Mouse (Mus musculus): Measurements from ENCODE around the gene Tnfrsf1a.
A peak's percentile ranks its signal among the peaks of the same experiment; 100 is the strongest.

Tnfrsf1a gene

GRCm38 (mm10) chr6:125354352-125355151 is 5.4 kb downstream of the Tnfrsf1a start:
- DNase-seq (ENCODE audit: low spot score) = peak; percentile 57

DNA sequence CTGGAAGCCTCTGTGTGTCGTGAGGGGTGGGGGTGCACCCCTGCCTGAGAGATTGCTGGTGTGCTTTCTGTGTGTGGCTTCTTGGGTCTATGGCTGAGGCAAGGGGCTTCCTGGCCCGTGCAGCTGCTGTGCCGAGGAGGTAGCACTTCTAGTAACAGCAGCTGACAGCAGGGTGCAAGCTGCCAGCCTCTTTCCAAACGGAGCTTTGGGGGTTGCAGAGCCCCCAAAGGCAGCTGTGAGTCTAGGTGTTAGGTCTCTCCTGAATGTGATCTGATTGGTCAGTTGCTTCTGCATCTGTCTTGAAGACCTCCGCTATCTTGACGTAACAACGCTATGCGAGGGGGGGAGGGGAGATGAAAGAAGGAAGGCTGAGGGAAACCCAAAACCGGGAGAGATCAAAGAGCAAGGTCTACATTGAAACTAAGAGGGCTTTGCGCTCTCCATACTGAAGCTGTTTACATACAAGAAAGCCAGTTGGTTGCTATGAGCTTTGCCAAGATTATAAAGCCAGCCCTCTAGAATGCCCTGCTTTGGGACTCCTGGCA is 6.1 kb downstream of the Tnfrsf1a start:
- DNase-seq (ENCODE audit: low spot score) = no peak

GRCm38 (mm10) chr6:125356264-125356663 is 7.1 kb downstream of the Tnfrsf1a start:
- DNase-seq (ENCODE audit: low spot score) = no peak

GRCm38 (mm10) chr6:125357334-125357733 is 8.2 kb downstream of the Tnfrsf1a start:
- DNase-seq (ENCODE audit: low spot score) = no peak

GRCm38 (mm10) chr6:125359999-125360398 is 10.8 kb downstream of the Tnfrsf1a start:
- no peak for DNase-seq (ENCODE audit: low spot score)

GRCm38 (mm10) chr6:125360846-125361245 is 11.7 kb downstream of the Tnfrsf1a start:
- no peak for DNase-seq (ENCODE audit: low spot score)

DNA sequence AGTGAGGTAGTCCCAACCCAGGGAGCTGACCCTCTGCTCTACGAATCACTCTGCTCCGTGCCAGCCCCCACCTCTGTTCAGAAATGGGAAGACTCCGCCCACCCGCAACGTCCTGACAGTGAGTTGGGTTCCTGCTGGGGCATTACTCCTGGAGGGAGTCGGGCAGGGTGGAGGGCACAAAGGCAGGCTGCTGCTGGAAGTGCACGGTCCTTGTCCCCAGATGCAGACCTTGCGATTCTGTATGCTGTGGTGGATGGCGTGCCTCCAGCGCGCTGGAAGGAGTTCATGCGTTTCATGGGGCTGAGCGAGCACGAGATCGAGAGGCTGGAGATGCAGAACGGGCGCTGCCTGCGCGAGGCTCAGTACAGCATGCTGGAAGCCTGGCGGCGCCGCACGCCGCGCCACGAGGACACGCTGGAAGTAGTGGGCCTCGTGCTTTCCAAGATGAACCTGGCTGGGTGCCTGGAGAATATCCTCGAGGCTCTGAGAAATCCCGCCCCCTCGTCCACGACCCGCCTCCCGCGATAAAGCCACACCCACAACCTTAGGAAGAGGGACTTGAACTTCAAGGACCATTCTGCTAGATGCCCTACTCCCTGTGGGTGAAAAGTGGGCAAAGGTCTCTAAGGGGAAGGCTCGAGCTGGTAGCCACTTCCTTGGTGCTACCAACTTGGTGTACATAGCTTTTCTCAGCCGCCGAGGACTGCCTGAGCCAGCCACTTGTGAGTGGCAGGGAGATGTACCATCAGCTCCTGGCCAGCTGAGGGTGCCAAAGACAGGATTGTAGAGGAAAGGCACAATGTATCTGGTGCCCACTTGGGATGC is 12.5 kb downstream of the Tnfrsf1a start:
- DNase-seq (ENCODE audit: low spot score) = no peak

DNA sequence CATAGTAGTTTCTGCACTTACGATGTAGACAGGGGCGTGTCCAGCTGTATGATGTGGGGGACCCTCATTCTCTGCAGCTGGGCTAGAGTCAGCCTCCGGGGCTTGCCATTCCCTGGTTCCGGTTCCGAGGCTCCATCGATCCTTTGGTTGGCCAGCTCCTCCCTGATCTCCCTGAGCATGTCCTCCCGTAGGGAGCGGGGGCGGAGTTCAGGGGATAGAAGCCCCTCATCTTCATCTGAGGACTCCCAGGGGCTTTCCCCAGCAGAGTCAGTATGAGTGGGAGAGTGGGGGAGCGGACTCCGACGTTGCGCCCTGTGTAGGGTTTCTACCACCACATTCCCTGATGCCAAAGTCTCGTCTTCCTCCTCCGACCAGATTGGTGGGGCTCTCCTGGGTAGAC is 13.9 kb downstream of the Tnfrsf1a start:
- DNase-seq (ENCODE audit: low spot score) = no peak

- no peak for DNase-seq (ENCODE audit: low spot score)
Observed at GRCm38 (mm10) chr6:125363451-125364242, 14.5 kb downstream of the Tnfrsf1a start.

DNA sequence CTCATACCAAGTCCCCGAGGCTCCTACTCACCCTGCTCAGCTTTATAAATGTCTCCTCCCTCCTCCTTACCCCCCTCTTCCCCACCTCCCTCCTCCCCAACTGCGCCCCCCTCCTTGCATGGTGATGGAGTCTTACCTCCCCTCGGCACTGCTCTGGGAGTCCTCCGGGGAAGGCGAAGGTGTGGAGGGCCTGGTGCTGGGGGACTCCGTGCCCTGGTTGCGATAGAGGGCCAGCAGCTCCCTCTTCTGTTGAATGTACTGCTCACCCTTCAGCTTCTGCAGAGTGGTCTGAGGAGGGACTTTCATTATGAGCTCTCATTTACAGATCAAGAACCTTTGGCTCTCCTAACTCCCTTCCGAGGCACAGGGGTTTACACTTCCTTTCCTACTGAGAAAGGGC is 15.3 kb downstream of the Tnfrsf1a start:
- DNase-seq (ENCODE audit: low spot score) = no peak

DNA sequence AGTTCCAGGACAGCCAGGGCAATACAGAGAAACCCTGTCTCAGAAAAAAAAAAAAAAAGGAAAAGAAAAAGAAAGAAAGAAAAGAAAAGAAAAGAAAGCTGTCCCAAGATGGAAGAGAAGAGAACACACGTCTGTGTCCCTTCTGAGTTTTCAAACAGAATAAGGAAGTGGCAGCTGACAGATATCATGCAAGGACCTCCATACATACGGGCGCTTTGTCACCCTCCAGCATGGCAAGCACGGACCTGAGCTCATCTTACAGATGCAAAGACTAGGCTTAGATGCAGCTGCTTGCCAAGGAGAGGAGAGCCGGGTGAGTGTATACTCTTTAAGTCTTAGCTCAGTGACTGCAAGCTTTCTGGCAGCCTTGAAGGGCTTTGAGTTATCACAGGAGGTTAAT is 16.4 kb downstream of the Tnfrsf1a start:
- DNase-seq (ENCODE audit: low spot score) = no peak

DNA sequence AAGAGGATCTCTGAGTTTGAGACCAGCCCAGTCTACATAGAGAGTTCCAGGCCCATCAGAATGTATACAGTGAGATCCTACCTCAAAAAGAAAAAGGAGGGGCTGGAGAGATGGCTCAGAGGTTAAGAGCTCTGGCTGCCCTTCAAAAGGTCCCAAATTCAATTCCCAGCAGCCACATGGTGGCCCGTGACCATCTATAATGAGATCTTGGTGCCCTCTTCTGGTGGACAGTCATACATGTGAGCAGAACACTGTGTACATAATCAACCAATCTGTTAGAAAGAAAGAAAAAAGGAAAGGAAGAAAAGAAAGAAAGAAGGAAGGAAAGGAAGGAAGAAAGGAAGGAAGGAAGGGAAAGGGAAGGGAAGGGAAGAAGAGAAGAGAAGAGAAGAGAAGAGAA is 17.0 kb downstream of the Tnfrsf1a start:
- DNase-seq (ENCODE audit: low spot score) = no peak

DNA sequence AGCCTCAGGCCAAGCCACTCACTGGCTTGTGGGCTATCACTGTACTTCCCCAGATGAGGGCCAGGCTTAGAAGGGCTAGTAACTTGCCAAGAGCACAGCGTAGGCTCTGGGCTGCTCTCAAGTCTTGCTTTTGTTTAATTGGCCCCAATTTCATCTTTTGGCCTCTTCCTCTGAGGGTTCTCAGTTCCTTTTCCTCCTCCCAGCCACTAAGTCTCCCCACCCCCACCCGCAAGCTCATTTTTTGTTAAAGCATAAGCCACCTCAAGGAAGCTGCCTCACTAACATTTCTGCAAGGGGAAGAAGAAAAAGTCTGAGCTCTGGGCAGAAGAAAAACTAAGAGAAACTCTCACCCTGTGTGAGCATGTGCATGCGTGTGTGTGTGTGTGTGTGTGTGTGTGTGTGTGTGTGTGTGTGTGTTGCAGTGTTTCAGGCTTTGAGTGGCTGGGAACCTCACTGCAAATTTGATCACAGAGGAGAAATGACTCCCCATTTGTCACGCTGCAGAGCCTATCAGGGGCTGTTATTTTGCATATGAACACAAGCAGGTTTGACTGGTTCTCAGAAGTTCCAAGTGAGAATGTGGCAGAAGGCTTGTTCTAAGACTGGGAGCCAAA is 18.7 kb downstream of the Tnfrsf1a start:
- DNase-seq (ENCODE audit: low spot score) = no peak

- no peak for DNase-seq (ENCODE audit: low spot score)
Observed at GRCm38 (mm10) chr6:125377042-125377441, 27.9 kb downstream of the Tnfrsf1a start.

DNA sequence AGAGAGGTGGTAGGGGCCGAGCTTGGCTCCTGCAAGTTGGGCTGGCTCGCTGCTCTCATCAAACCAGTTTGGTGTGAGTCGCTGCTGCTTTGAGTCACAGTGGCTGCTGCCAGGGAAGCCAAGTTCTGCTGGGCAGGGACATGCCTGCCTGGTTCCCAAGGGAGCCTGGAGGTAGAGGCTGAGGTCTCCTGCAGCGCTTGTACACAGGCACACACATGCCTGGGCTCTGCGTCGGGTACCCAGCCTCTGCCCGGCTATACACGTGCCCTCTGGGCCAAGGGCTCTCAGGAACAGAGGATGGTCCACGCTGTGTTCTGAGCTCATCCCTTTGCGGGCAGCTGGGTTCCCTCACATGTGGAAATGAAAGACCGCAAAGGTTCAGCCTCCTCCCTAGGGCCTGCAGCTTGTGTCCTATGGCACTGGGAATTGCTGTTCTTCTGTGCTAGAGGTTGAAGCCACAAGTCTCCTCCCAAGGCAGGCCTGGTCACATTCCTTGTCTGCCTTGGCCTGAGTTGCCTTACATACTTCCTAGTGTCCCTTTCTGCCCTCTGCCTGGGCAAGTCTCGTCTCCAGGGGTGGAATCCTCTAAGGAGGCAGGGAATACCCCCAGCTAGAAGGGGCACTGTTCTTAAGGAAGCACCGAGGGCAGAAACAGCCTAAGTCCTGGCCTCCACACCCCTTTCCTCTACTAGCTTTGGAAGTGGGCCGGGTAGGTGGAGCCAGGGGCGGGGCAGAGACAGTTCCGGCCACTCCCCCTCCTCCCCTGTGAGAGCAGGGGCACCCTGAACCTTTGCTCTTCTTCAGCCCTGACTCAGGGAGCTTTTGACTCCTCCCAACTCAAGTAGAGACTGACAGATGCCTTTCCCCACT is 28.7 kb downstream of the Tnfrsf1a start:
- peak; percentile 48 for DNase-seq (ENCODE audit: low spot score)

- no peak for DNase-seq (ENCODE audit: low spot score)
Observed at GRCm38 (mm10) chr6:125378621-125379020, 29.5 kb downstream of the Tnfrsf1a start.

DNA sequence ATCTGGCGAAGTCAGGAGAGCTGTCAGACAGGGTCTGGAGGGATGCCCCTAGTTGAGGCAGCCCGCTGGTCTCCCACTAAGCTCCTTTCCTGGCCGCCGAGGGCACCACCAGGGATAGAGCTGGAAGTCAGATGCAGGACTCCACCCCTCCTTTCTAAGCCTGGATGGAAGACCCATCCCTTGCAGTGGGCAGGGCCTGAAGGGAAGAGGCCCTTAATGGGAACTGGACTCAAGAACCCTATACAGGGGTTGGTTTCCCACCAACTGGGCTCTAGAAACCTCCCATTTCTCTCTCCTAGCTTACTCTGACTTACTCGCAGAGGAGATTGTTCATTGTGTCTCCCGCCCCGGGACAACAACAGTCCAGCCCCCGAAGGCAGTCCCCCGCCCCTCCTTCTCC is 30.6 kb downstream of the Tnfrsf1a start:
- DNase-seq (ENCODE audit: low spot score) = no peak

GRCm38 (mm10) chr6:125380372-125381360 is 31.5 kb downstream of the Tnfrsf1a start, which contains the start of gene Plekhg6:
Gene Plekhg6, minus strand, starts transcription at chr6:125380793.
- DNase-seq (ENCODE audit: low spot score) = no peak

DNA sequence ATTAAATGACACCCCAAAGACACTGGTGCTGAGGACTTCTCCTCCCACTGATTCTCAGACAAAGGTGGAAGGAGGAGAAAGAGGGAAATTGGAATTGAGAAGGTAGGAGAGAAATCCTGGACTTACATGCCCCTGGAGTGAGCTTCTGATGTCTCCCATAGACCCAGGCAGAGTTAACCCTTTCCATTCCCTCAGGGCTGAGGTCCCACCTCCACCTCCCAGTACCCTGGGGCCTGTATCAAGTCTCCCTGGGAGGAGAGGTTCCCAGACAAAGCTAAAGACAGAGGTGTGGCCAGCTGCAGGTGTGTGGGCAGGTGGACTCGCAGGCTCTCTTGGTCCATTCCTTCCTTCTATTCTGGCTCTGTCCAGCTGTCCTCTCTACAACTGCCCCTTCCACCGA is 32.9 kb downstream of the Tnfrsf1a start:
- no peak for DNase-seq (ENCODE audit: low spot score)
